Mouse (Mus musculus) forebrain, embryonic 13.5 days (tissue): ENCODE measurements at regions not wholly inside any gene's neighbourhood (a gene's known extent, or its start where the extent isn't known, plus 50 kb on each side); places are given as distances from the start of the nearest gene placed in this dataset.

Experiments
- ATAC-seq: fragments of 200-750 bp; cut with Nextera tagmentation; 2 replicates; pipeline ENCODE4 v1.8.0; 2017
- H3K27ac ChIP-seq: fragments of 300-500 bp; sonication (generic); 2 replicates; pipeline ENCODE4 v1.5.1; 2015; ENCODE audit warnings: inconsistent platforms, mild to moderate bottlenecking, moderate library complexity
- H3K27me3 ChIP-seq: fragments of 300-500 bp; sonication (generic); 2 replicates; pipeline ENCODE4 v1.6.1; 2015; ENCODE audit warnings: mild to moderate bottlenecking, inconsistent platforms
- H3K36me3 ChIP-seq: fragments of 300-500 bp; sonication (generic); 2 replicates; pipeline ENCODE4 v1.6.1; 2015; ENCODE audit warnings: mild to moderate bottlenecking, inconsistent platforms; ENCODE audit not compliant: poor library complexity, severe bottlenecking
- H3K4me1 ChIP-seq: fragments of 300-500 bp; sonication (generic); 2 replicates; pipeline ENCODE4 v1.6.1; 2015; ENCODE audit warnings: inconsistent platforms
- H3K4me2 ChIP-seq: fragments of 300-500 bp; sonication (generic); 2 replicates; pipeline ENCODE4 v1.6.1; 2015; ENCODE audit warnings: inconsistent platforms, mild to moderate bottlenecking, moderate library complexity
- H3K4me3 ChIP-seq: fragments of 300-500 bp; sonication (generic); 2 replicates; pipeline ENCODE4 v1.5.1; 2015; ENCODE audit warnings: mild to moderate bottlenecking, inconsistent platforms
- H3K9ac ChIP-seq: fragments of 300-500 bp; sonication (generic); 2 replicates; pipeline ENCODE4 v1.6.1; 2015; ENCODE audit warnings: mild to moderate bottlenecking, inconsistent platforms
- H3K9me3 ChIP-seq: fragments of 300-500 bp; sonication (generic); replicated peaks from 2 replicates; pipeline ENCODE4 v1.6.1; 2016; ENCODE audit warnings: inconsistent platforms
- WGBS: fragments of 180-500 bp; shearing (Covaris S2); methylation state at CpG from one replicate; pipeline ENCODE4 v1.1.7; 2015; 5-methylcytosine and 5-hydroxymethylcytosine counted together

DNA sequence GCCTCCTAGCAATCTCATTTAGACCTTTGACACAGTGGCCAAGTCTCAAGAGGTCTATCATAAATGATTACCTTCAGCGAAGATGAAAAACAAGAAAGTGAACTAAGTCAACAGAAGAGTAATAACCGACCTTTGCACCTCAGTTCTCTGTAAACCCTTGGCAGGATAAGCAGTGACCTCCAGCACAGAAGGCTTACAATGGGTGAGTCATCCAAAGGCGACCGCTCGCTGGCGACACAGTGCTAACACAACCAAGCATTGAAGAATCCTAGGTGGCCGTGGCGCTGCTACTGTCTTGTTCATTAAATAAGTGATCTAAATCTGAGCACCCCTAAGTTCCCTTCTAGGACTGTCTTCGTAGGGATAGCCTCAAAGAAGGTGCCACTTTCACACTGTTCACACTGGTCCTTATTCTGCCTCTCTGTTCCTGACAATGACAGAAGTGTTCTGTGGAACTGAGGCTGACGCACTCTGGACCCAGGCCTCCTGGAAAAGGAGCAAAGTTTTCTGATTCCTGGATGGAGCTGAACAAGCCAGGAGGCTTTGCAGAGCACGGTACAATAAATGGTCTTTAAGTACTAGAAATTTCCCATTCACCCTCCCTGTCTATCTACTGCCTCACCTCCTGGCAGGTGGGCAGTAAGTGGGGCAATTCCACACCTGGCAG, 108.6 kb downstream of the Zfp706 start:
- H3K4me1 ChIP-seq: peaks cover 15% of the 10 kb centered on the region
- 90% methylated on average over 11 of the region's 11 CpGs for WGBS
- no peak overlapping the region for H3K9ac ChIP-seq
- no peaks in the 10 kb centered on the region for H3K9me3 ChIP-seq
- no peak for ATAC-seq
- no peaks in the 10 kb centered on the region for H3K27me3 ChIP-seq
- H3K4me2 ChIP-seq: no peak overlapping the region
- no peak overlapping the region for H3K27ac ChIP-seq
- H3K4me3 ChIP-seq: no peak overlapping the region
- no peaks in the 10 kb centered on the region for H3K36me3 ChIP-seq

DNA sequence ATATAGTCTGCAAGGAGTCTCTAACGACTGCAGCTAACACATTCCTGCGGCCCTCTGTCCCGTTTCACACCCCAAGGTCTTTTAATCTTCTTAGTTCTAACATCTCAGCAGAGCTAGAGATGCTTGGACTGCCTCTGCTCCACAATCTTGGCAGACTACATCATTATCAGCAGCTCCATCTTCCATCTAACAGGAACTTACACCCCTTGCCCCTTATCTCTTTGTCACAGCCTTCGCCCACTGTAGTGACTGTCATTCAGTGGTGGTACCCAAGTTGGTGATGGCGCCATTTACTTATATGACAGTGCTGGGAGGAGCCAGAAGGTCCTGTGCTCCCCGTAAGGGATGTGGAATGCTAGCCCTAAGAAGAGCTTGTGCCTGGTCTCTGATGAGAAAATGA, 109.2 kb downstream of the Zfp706 start:
- H3K36me3 ChIP-seq: no peaks in the 10 kb centered on the region
- H3K4me2 ChIP-seq: no peak overlapping the region
- H3K27ac ChIP-seq: no peak overlapping the region
- 94% methylated on average over 6 of the region's 6 CpGs for WGBS
- 0 out of 2 replicates have a peak, but pooled peaks cover 3% of the 10 kb centered on the region for H3K27me3 ChIP-seq
- no peaks in the 10 kb centered on the region for H3K9me3 ChIP-seq
- H3K4me1 ChIP-seq: peaks cover 15% of the 10 kb centered on the region
- ATAC-seq: no peak
- no peak overlapping the region for H3K4me3 ChIP-seq
- H3K9ac ChIP-seq: no peak overlapping the region

DNA sequence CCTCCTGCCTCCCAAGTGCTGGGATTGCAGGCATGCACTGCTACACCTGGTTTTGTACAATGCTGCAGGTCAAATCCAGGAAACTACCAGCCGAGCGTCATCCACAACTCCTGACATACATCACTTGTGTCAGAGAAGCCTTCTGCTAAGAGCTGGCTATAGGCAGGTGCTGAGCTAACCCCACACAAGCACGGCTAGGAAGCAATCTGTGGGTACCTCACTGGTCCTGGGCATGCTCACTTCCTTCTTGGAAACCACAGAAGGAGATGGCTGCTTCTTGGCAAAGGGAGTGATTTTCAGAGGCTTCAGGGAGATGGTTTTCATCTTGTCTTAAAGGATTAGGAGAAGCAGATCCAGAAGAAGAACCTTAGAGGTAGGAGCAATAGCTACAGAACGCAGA, 111.3 kb downstream of the Zfp706 start:
- Histone ChIP-seq H3K4me2 (no peak overlapping the region), H3K27me3 (peaks cover 9% of the 10 kb centered on the region; the same call in 1 of the 2 replicates), H3K36me3 (no peaks in the 10 kb centered on the region), H3K4me1 (peaks cover 13% of the 10 kb centered on the region), H3K9me3 (no peaks in the 10 kb centered on the region), H3K27ac (no peak overlapping the region), H3K4me3 (no peak overlapping the region), H3K9ac (no peak overlapping the region)
- 88% methylated on average over 4 of the region's 4 CpGs for WGBS
- ATAC-seq: no peak

DNA sequence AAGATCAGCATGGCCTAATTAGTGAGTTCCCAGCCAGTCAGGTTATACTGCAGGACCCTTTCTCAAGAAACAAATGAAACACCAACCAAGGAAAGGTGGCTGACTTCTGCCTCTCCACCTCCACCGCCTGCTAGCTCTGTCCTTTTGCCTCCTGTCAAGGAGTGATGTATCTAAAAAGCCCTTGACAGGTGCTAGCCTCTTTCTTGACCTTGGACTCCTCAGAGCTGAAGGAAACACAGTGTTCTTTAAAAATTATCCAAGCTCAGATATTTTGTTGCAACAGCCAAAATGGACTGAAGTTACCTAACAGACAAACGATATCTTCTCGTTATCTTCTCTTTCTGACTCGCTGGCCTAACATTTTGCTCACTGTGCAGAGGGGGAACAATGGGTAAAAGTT, 112.5 kb downstream of the Zfp706 start:
- Histone ChIP-seq H3K9ac (no peak overlapping the region), H3K4me3 (no peak overlapping the region), H3K4me2 (no peak overlapping the region), H3K9me3 (no peaks in the 10 kb centered on the region), H3K36me3 (no peaks in the 10 kb centered on the region), H3K27ac (no peak overlapping the region), H3K4me1 (peaks cover 8% of the 10 kb centered on the region), H3K27me3 (peaks cover 9% of the 10 kb centered on the region; the same call in 1 of the 2 replicates)
- 82% methylated on average over 4 of the region's 4 CpGs for WGBS
- ATAC-seq: no peak

DNA sequence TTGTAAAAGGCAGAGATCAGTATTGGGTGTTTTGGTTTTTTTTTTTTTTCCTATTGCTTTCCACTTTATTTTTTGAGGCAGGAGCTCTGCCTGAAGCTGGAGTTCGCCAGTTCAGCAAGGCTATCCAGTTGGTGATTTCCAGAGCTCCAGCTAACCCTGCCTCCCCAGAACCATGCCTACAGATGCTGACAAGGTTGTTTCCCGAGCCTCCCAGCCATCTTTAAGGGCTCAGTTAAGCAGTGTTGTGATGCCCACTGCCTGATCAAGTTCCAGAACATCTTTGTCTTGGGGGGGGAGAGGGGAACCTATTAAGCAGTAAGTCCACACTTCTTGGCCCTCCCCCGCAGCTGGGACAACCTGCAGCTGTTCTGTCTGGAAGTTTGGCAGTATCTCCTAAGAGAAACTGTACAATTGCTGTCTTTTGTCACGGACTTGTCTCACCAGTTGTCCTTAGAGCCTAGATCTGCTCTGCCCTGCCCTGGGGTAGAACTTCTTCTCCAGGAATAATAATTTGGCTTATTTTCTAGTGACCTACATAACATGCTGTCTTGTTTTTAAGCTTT, 114.1 kb downstream of the Zfp706 start:
- no peak overlapping the region for H3K4me2 ChIP-seq
- no peak for ATAC-seq
- no peak overlapping the region for H3K4me3 ChIP-seq
- H3K27me3 ChIP-seq: peaks cover 9% of the 10 kb centered on the region; the same call in 1 of the 2 replicates
- H3K9ac ChIP-seq: no peak overlapping the region
- peaks cover 8% of the 10 kb centered on the region for H3K4me1 ChIP-seq
- no peak overlapping the region for H3K27ac ChIP-seq
- no peaks in the 10 kb centered on the region for H3K9me3 ChIP-seq
- H3K36me3 ChIP-seq: no peaks in the 10 kb centered on the region
- WGBS: 46% methylated on average over 4 of the region's 4 CpGs

DNA sequence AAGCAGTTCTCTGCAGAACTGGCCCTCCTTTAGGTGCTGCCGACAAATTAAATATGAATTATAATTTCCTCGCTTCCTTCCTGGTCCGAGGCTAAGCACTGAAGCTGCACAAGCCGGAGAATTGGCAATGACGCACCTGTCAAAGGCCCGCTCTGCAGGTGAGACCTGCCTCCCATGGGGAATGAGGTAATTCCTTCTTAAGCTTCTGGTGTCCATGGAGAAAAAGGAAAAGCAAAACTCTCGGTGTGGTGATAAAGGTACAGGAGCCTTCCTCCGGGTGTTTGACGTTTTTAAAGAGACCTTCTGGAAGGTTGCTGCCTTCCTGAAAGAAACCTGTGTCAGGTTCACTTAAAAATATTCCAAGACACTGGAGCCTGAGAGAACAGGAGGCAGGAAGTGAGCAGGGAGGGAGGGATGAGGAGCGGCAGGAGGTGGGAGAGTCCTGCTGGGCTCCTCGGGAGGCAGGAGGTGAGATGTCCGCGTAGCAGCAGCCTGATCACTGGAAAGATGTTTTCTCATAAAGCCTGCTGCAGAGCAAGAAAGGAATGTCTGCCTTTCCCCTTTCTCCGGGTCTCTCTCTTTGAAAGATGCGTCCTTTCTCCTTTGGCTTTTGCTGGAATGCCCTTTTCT, 114.9 kb downstream of the Zfp706 start:
- H3K9ac ChIP-seq: no peak overlapping the region
- H3K36me3 ChIP-seq: no peaks in the 10 kb centered on the region
- H3K4me2 ChIP-seq: peak overlapping the region; percentile 28
- no peaks in the 10 kb centered on the region for H3K9me3 ChIP-seq
- peaks cover 8% of the 10 kb centered on the region for H3K4me1 ChIP-seq
- H3K27ac ChIP-seq: no peak overlapping the region
- no peak for ATAC-seq
- WGBS: 8% methylated on average over 15 of the region's 15 CpGs
- no peak overlapping the region for H3K4me3 ChIP-seq
- peaks cover 9% of the 10 kb centered on the region; the same call in 1 of the 2 replicates for H3K27me3 ChIP-seq

DNA sequence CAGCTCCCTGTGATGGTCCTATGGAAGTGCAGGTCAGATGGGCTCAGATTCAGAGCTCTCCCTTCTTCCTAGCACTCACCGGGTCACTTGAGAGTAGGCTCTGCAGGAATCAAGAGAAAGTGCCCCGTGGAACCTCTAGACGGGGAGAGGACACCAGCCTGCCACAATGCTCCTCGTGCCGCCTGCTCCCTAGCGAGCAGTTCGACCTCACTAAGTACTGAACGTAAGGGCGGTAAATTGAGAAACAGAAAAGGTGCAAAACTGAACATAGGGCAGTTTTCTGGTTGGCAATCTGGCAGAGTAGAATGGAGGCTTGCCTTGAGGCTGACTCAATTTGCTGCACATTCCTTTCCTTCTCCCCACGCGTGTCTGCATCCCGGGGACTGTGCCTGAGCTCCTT, 115.7 kb downstream of the Zfp706 start:
- Histone ChIP-seq H3K27me3 (peaks cover 9% of the 10 kb centered on the region; the same call in 1 of the 2 replicates), H3K4me3 (no peak overlapping the region), H3K4me2 (no peak overlapping the region), H3K9ac (no peak overlapping the region), H3K27ac (no peak overlapping the region), H3K36me3 (no peaks in the 10 kb centered on the region), H3K9me3 (no peaks in the 10 kb centered on the region), H3K4me1 (peaks cover 8% of the 10 kb centered on the region)
- 13% methylated on average over 12 of the region's 12 CpGs for WGBS
- ATAC-seq: no peak

DNA sequence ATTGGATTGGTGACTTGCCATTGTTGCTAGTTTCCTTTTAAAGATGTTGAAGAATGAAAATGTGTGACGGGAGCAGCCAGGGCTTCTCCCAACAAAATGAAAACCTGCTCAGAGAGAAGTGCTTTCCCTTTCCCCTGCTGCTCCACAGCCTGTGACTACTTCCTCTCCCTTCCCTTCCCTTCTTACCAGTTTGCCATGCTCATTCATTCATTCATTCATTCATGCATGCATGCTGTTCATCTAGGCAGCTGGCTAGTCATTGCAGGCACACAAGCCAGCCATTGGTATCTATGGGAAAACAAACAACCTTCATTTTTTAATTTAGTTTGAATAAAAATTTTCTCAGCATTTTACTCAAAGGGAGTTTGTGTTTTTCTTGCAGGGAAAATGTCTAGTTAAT, 116.3 kb downstream of the Zfp706 start:
- H3K4me1 ChIP-seq: peaks cover 8% of the 10 kb centered on the region
- H3K9me3 ChIP-seq: no peaks in the 10 kb centered on the region
- H3K4me2 ChIP-seq: no peak overlapping the region
- no peak overlapping the region for H3K4me3 ChIP-seq
- no peak for ATAC-seq
- H3K27me3 ChIP-seq: peaks cover 9% of the 10 kb centered on the region; the same call in 1 of the 2 replicates
- WGBS: 32% methylated on average over 1 of the region's 1 CpGs
- no peak overlapping the region for H3K9ac ChIP-seq
- no peak overlapping the region for H3K27ac ChIP-seq
- no peaks in the 10 kb centered on the region for H3K36me3 ChIP-seq

DNA sequence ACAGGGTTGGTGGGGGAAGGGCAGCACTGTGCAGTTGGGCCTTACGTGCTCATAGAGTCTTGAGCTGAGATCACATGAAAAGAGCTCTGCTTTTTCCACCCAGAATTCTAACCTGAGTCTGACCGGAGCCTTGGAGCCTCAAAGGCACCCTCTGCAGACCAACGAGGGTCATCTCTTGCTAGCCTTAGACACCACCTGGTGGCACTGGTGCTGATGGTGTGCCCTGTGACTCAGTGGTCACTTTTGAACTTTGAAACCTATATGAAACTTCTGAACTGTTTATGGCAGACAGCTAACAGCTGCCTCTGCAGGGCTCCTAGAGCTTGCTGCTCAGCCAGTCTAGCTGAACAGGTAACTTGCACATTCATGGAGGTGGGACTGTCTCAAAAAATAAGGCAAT, 118.5 kb downstream of the Zfp706 start:
- ATAC-seq: no peak
- Histone ChIP-seq H3K27me3 (peaks cover 9% of the 10 kb centered on the region; the same call in 1 of the 2 replicates), H3K4me1 (peaks cover 8% of the 10 kb centered on the region), H3K4me3 (no peak overlapping the region), H3K4me2 (no peak overlapping the region), H3K9ac (no peak overlapping the region), H3K27ac (no peak overlapping the region), H3K36me3 (no peaks in the 10 kb centered on the region), H3K9me3 (no peaks in the 10 kb centered on the region)
- WGBS: 80% methylated on average over 3 of the region's 3 CpGs

DNA sequence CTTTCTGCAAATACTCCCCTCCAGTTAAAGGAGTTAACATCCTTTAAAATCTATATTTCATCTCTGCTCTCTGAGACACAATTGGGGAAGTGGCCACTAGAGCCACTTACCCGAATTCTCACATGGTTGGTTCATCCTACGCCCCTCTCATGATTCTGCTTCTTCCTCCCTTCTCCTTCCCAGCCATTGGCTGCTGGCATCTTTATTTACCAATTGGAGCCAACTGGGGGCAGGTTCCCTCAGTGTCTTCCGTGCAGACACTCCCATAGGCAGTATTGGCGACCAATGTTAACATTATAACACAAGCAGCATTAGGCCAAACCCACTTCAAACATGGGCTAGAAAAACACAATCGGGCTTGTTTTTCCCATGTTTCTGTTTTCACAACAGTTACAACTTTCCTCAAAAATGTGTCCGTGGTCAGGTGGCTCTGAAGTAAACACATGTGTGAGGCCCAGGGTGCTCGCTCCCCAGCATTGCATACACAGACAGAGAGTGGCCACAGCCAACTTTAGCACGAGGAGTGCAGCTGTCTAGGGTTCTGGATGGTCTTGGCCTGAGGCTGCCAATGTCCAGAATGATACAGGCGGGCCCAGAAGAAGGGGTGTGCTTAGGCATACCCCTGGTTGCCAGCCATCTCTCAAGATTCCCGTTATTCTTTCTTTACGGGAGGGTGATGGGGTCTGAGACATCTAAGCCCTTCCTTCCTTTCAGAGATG, 119.1 kb downstream of the Zfp706 start:
- H3K9me3 ChIP-seq: no peaks in the 10 kb centered on the region
- peaks cover 7% of the 10 kb centered on the region; the same call in 1 of the 2 replicates for H3K27me3 ChIP-seq
- H3K4me1 ChIP-seq: peaks cover 8% of the 10 kb centered on the region
- ATAC-seq: no peak
- WGBS: 83% methylated on average over 11 of the region's 11 CpGs
- H3K27ac ChIP-seq: no peak overlapping the region
- H3K36me3 ChIP-seq: no peaks in the 10 kb centered on the region
- H3K4me2 ChIP-seq: no peak overlapping the region
- no peak overlapping the region for H3K9ac ChIP-seq
- H3K4me3 ChIP-seq: no peak overlapping the region

DNA sequence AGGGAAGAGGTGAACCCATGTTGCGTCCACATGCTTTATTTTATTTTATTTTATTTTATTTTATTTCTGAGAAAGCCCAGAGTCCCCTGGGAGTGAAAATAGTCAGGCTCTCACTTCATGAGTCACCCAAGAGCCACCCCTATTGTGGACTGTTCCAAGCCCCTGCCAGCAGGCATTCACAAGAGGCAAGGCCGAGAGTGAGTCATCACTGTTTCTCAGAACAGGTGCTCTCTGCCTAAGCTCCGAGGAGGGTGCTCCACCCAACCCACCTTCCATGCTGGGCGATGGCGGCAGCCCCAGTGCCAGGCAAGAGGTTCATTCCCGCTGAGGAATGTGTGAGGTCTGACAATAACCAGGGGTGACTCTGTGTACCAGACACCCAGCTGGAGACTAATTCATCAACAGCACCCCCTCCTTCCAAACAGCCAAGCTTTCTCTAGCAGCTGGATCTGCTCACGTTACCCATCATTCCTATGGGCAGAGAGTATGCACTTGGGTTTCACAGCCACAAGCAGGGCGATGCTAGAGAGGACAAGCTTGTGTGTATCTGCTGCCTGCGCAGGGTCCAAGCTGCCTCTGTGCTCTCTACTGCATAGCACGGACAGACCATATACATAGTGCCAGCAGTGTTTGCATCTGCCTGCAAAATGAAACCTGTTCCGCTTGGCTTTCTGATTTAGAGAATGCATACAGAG, 122.8 kb downstream of the Zfp706 start:
- Histone ChIP-seq H3K4me2 (no peak overlapping the region), H3K36me3 (no peaks in the 10 kb centered on the region), H3K27me3 (no peaks in the 10 kb centered on the region), H3K27ac (no peak overlapping the region), H3K4me1 (no peaks in the 10 kb centered on the region), H3K9me3 (no peaks in the 10 kb centered on the region), H3K4me3 (no peak overlapping the region), H3K9ac (peak overlapping the region; percentile 26; the same call in 1 of the 2 replicates)
- 81% methylated on average over 11 of the region's 11 CpGs for WGBS
- ATAC-seq: no peak

DNA sequence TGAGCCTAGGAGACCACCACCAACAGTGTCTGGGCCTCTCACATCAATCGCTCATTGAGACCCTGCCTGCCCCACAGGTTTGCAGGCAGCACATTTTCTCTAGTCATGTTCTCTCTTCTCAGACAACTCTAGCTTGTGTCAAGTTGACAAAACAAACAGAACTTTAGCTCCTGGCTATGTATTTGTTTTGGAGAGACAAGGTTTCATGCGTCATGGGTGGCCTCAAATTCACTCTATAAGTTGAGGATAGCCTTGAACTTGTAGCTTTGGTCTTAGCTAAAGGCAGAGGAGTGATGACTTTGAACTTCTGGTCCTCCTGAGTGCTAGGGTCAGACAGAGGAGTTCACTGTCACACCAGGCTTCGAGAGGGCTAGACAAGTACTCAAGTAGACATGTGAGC, 123.5 kb downstream of the Zfp706 start:
- Histone ChIP-seq H3K27me3 (no peaks in the 10 kb centered on the region), H3K27ac (no peak overlapping the region), H3K4me2 (no peak overlapping the region), H3K9ac (no peak overlapping the region), H3K4me1 (no peaks in the 10 kb centered on the region), H3K9me3 (no peaks in the 10 kb centered on the region), H3K4me3 (no peak overlapping the region), H3K36me3 (no peaks in the 10 kb centered on the region)
- 93% methylated on average over 3 of the region's 3 CpGs for WGBS
- ATAC-seq: no peak
